Comparison of ENCODE assay signal across 10 mouse cellular contexts in genomic region chr12:5207941-5208905, GRCm38 (mm10).
DNase-seq lines count a peak whose midpoint lies in the region; ATAC-seq lines count a peak whose summit lies in the region.
"Had no signal": no experiment of that assay in that cellular context is flagged by ENCODE, and none has a peak within 500 bp of the region (broad histone marks: within the 10 kb centered on the region; RNA-seq: fewer than 3 reads in every experiment).

No protein-coding gene starts in this region.

- H3K9me3 ChIP-seq in heart, embryonic 12.5 days (replicated peaks): no peaks in the 10 kb centered on the region
- no peaks in the 10 kb centered on the region for H3K9me3 ChIP-seq in limb, embryonic 15.5 days
- no peaks in the 10 kb centered on the region for H3K9me3 ChIP-seq in neural tube, embryonic 14.5 days (ENCODE audit: control insufficient read depth, low read length)

- intact Hi-C loops in gastrocnemius, postnatal 14 days (cut with DNase I; ENCODE audit: low total_unique reads): no loop called here

- no peaks in the 10 kb centered on the region for H3K27me3 ChIP-seq in heart, embryonic 12.5 days (replicated peaks)
- no peaks in the 10 kb centered on the region for H3K27me3 ChIP-seq in limb, embryonic 15.5 days
- no peaks in the 10 kb centered on the region for H3K27me3 ChIP-seq in neural tube, embryonic 14.5 days (ENCODE audit: control insufficient read depth, insufficient read depth, low read length)

- peaks cover 5% of the 10 kb centered on the region for H3K4me1 ChIP-seq in heart, embryonic 12.5 days (replicated peaks)
- H3K4me1 ChIP-seq in limb, embryonic 15.5 days: peaks cover 43% of the 10 kb centered on the region
- H3K4me1 ChIP-seq in neural tube, embryonic 14.5 days (ENCODE audit: control insufficient read depth, insufficient read depth, low read length): peaks cover 17% of the 10 kb centered on the region

- H3K4me2 ChIP-seq in heart, embryonic 12.5 days: no peak overlapping the region
- no peak overlapping the region for H3K4me2 ChIP-seq in limb, embryonic 15.5 days
- no peak overlapping the region for H3K4me2 ChIP-seq in neural tube, embryonic 14.5 days (ENCODE audit: low read depth, low read length)

- no peak overlapping the region for H3K27ac ChIP-seq in heart, embryonic 12.5 days (ENCODE audit: poor library complexity, severe bottlenecking)
- peak overlapping the region; percentile 33; the same call in 1 of the 2 replicates for H3K27ac ChIP-seq in limb, embryonic 15.5 days
- peak overlapping the region; percentile 72 for H3K27ac ChIP-seq in neural tube, embryonic 14.5 days (ENCODE audit: low read depth, low read length)

- H3K9ac ChIP-seq in heart, embryonic 12.5 days: no peak overlapping the region
- H3K9ac ChIP-seq in limb, embryonic 15.5 days: no peak overlapping the region
- peak overlapping the region; percentile 21; the same call in 1 of the 2 replicates for H3K9ac ChIP-seq in neural tube, embryonic 14.5 days (replicated peaks; ENCODE audit: low read depth, low read length)

- WGBS in heart, embryonic 12.5 days: 79% methylated on average over 17 of the region's 17 CpGs
- WGBS in limb, embryonic 15.5 days: 52% methylated on average over 17 of the region's 17 CpGs
- 55% methylated on average over 17 of the region's 17 CpGs for WGBS in neural tube, embryonic 14.5 days

- no peak for ATAC-seq in heart, embryonic 12.5 days (ENCODE audit: insufficient number of reproducible peaks, low FRiP score)
- ATAC-seq in limb, embryonic 15.5 days (ENCODE audit: insufficient number of reproducible peaks, low FRiP score, low TSS enrichment, low read depth): no peak
- ATAC-seq in neural tube, embryonic 14.5 days (ENCODE audit: low read depth): 0 out of 2 replicates have a peak, but pooled peaks have one; percentile 10
- ATAC-seq in monocyte, adult 5-6 weeks (replicated peaks; ENCODE audit: insufficient number of reproducible peaks, low FRiP score, low TSS enrichment, poor library complexity, severe bottlenecking): no peak

- no peak overlapping the region for H3K4me3 ChIP-seq in heart, embryonic 12.5 days
- no peak overlapping the region for H3K4me3 ChIP-seq in limb, embryonic 15.5 days
- H3K4me3 ChIP-seq in neural tube, embryonic 14.5 days (ENCODE audit: low read depth, low read length): no peak overlapping the region

- peak; percentile 22 to 47 for DNase-seq in heart, adult 18-20 months
- DNase-seq in gastrocnemius, postnatal 14 days: peak; percentile 56
- DNase-seq in left cerebral cortex, adult 18-20 months (ENCODE audit: low spot score in 2 of 2): no peak
- DNase-seq in right cerebral cortex, postnatal 4 days: no peak
- DNase-seq: lung, postnatal 36 days; retina, postnatal 1 day had no signal

- H3K36me3 ChIP-seq in heart, embryonic 12.5 days: no peaks in the 10 kb centered on the region
- peaks cover 10% of the 10 kb centered on the region; the same call in 1 of the 2 replicates for H3K36me3 ChIP-seq in limb, embryonic 15.5 days
- H3K36me3 ChIP-seq in neural tube, embryonic 14.5 days (ENCODE audit: control insufficient read depth, insufficient read depth, low read length): no peaks in the 10 kb centered on the region

Comparison
In these comparisons a context has a peak if more than half of its experiments do, and no peak if none do; other contexts are left out.
1. DNase-seq: peak in heart, adult 18-20 months (2 of 2) and gastrocnemius, postnatal 14 days (single experiment); none in left cerebral cortex, adult 18-20 months (0 of 2) and right cerebral cortex, postnatal 4 days (single experiment).